Mouse (Mus musculus) testis, adult 2 months (tissue): Measurements from ENCODE around the gene BC080695. TPM values are rescaled to one million over a fixed set of nuclear protein-coding genes. Genes with fewer than 3 reads are reported as not detected.
"Not testable (repeated sequence)": the region's sequence is repeated elsewhere in the genome, so short reads cannot be mapped to it uniquely, and the experiment has no call there.

Experiments used
- H3K27ac ChIP-seq: fragments of 200-500 bp; 2 replicates; pipeline ENCODE4 v1.5.1; 2012; ENCODE audit warnings: low read depth, low read length; ENCODE audit not compliant: control insufficient read depth, insufficient read depth
- H3K27me3 ChIP-seq: fragments of 200-500 bp; 2 replicates; pipeline ENCODE4 v1.6.1; 2012; ENCODE audit warnings: mild to moderate bottlenecking, low read length, moderate library complexity; ENCODE audit not compliant: control insufficient read depth, insufficient read depth
- H3K36me3 ChIP-seq: fragments of 200-500 bp; 2 replicates; pipeline ENCODE4 v1.6.1; 2012; ENCODE audit warnings: mild to moderate bottlenecking, low read length; ENCODE audit not compliant: control insufficient read depth, insufficient read depth
- H3K4me1 ChIP-seq: fragments of 200-500 bp; 2 replicates; pipeline ENCODE4 v1.6.1; 2012; ENCODE audit warnings: low read length; ENCODE audit not compliant: control insufficient read depth, insufficient read depth
- H3K4me3 ChIP-seq: fragments of 200-500 bp; 2 replicates; pipeline ENCODE4 v1.5.1; 2012; ENCODE audit warnings: low read depth, mild to moderate bottlenecking, low read length, moderate library complexity, mixed read lengths; ENCODE audit not compliant: control insufficient read depth
- CTCF ChIP-seq: fragments of 200-500 bp; IDR thresholded peaks from 2 replicates; pipeline ENCODE4 v1.5.1; 2012; ENCODE audit warnings: low read depth, mild to moderate bottlenecking, inconsistent platforms, low read length, moderate library complexity; ENCODE audit not compliant: control insufficient read depth, insufficient read depth, insufficient replicate concordance
- POLR2A ChIP-seq: fragments of 200-500 bp; IDR thresholded peaks from 2 replicates; pipeline ENCODE4 v1.6.1; 2012; ENCODE audit warnings: low read depth, mild to moderate bottlenecking, inconsistent platforms, low read length, moderate library complexity; ENCODE audit not compliant: control insufficient read depth
- polyA plus RNA-seq: library from polyadenylated mRNA; depleted of rRNA; stranded (reverse); fragments of >200 nt; gene quantifications from 2 replicates; pipeline ENCODE4 v1.2.3, GENCODE M21; 2012; rRNA removed

The BC080695 gene
- not detected in 2 replicates for polyA plus RNA-seq

GRCm38 (mm10) chr4:143551400-143551799, at the start of gene BC080695, which contains the start of gene Gm13057:
Gene BC080695 (plus strand): TSS chr4:143551700.
Gene Gm13057 (plus strand): TSS chr4:143551709.
- H3K36me3 ChIP-seq = not testable (repeated sequence)

GRCm38 (mm10) chr4:143511043-143511442, 40.5 kb upstream of the BC080695 start, which contains the start of gene Gm13043:
Gene Gm13043 (plus strand): TSS chr4:143511343.
- H3K27me3 ChIP-seq = no peaks in the 10 kb centered on the region
- TF ChIP-seq CTCF = no peak
- TF ChIP-seq POLR2A = no peak
- no peaks in the 10 kb centered on the region for H3K4me1 ChIP-seq
- no peak within 1 kb of the TSS for H3K27ac ChIP-seq
- no peak within 1 kb of the TSS for H3K4me3 ChIP-seq
- no peaks in the 10 kb centered on the region for H3K36me3 ChIP-seq

More at GRCm38 (mm10) chr4:143551400-143551799, at the start of gene BC080695, which contains the start of gene Gm13057:
- not testable (repeated sequence) for H3K27ac ChIP-seq, H3K4me3 ChIP-seq, H3K4me1 ChIP-seq, H3K27me3 ChIP-seq

- H3K4me1 ChIP-seq, H3K27ac ChIP-seq, H3K27me3 ChIP-seq, H3K36me3 ChIP-seq, H3K4me3 ChIP-seq: not testable (repeated sequence)
These were observed 15.8 kb upstream of the BC080695 start, which contains the start of gene Gm13040 for GRCm38 (mm10) chr4:143535654-143536053. Gene Gm13040 (plus strand): TSS chr4:143535954.

- not testable (repeated sequence) for H3K36me3 ChIP-seq, H3K27me3 ChIP-seq
These were observed 60.4 kb downstream of the BC080695 start for GRCm38 (mm10) chr4:143611927-143612326.

GRCm38 (mm10) chr4:143614703-143615102, 63.2 kb downstream of the BC080695 start, which contains the start of gene Gm13083:
Gene Gm13083 (plus strand): TSS chr4:143615003.
- not testable (repeated sequence) for H3K36me3 ChIP-seq, H3K4me1 ChIP-seq, H3K27me3 ChIP-seq, H3K27ac ChIP-seq, H3K4me3 ChIP-seq

More at GRCm38 (mm10) chr4:143611927-143612326, 60.4 kb downstream of the BC080695 start:
- H3K4me3 ChIP-seq, H3K27ac ChIP-seq, H3K4me1 ChIP-seq: not testable (repeated sequence)

GRCm38 (mm10) chr4:143618101-143618500, 66.6 kb downstream of the BC080695 start:
- H3K4me1 ChIP-seq, H3K36me3 ChIP-seq, H3K27ac ChIP-seq, H3K4me3 ChIP-seq, H3K27me3 ChIP-seq: not testable (repeated sequence)

Other genes with a start within 250 kb of the BC080695 start
- gene Lrrc38, start 201.9 kb upstream of the BC080695 start, polyA plus RNA-seq = 0.31 and 0.35 TPM in 2 replicates
- 9.3 and 12.3 TPM in 2 replicates for gene Pramel1, start 157.3 kb upstream of the BC080695 start, polyA plus RNA-seq
- gene Pramef8, start 139.3 kb upstream of the BC080695 start, polyA plus RNA-seq = 9.8 and 10.3 TPM in 2 replicates
- 0.07 and 0.15 TPM in 2 replicates for gene Oog4, start 101.4 kb upstream of the BC080695 start, polyA plus RNA-seq
- not detected in 2 replicates for gene Gm13043, start 40.4 kb upstream of the BC080695 start, polyA plus RNA-seq
- not detected in 2 replicates for gene Gm13040, start 15.7 kb upstream of the BC080695 start, polyA plus RNA-seq
- gene Gm13057, start within 50 bp of the BC080695 start, polyA plus RNA-seq = not detected in 2 replicates
- gene Gm13083, start 63.3 kb downstream of the BC080695 start, polyA plus RNA-seq = not detected in 2 replicates
- not detected in 2 replicates for gene Gm13088, start 105.5 kb downstream of the BC080695 start, polyA plus RNA-seq
- gene Gm13089, start 151.0 kb downstream of the BC080695 start, polyA plus RNA-seq = not detected in 2 replicates
- gene Gm13078, start 167.8 kb downstream of the BC080695 start, polyA plus RNA-seq = not detected in 2 replicates
- not detected in 2 replicates for gene Gm13023, start 237.7 kb downstream of the BC080695 start, polyA plus RNA-seq